ENCODE assay signal across 26 mouse cellular contexts in the genomic region with DNA sequence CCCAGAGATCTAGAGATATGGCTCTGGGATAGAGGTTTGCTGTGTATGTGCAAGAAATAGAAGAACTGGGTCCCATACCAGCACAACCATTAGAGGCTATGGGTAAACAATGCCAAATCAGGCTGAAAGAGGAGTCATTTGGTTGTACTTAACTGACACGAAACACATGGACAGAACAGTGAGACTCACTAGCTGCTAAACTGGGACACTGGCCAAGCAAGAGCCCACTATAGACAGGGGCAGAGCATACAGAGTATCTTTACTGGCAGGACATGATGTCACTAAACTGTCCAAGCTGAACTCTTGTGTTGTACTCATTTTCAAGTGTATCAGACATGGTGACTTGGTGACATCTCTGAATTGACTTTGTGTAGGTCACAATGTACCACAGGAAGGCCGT.
A peak's percentile ranks its signal among the peaks of the same experiment; 100 is the strongest.
DNase-seq lines count a peak whose midpoint lies in the region; ATAC-seq and TF ChIP-seq lines count a peak whose summit lies in the region.
"Had no signal": no experiment of that assay in that cellular context is flagged by ENCODE, and none has a peak within 500 bp of the region (broad histone marks: within the 10 kb centered on the region; RNA-seq: fewer than 3 reads in every experiment).

No protein-coding gene starts in this region.

- no peak overlapping the region for H3K9ac ChIP-seq in heart, embryonic 16.5 days (ENCODE audit: low read length)
- H3K9ac ChIP-seq in heart, embryonic 11.5 days (ENCODE audit: low read depth, low read length) = no peak overlapping the region
- H3K9ac ChIP-seq in lung, embryonic 15.5 days = no peak overlapping the region
- no peak overlapping the region for H3K9ac ChIP-seq in stomach, embryonic 14.5 days (replicated peaks; ENCODE audit: low read depth, low read length)
- H3K9ac ChIP-seq in stomach, postnatal 0 days (ENCODE audit: low read length) = no peak overlapping the region
- H3K9ac ChIP-seq: embryonic facial prominence, embryonic 13.5 days; forebrain, embryonic 12.5 days; forebrain, embryonic 15.5 days; hindbrain, embryonic 12.5 days; hindbrain, embryonic 15.5 days had no signal

- H3K36me3 ChIP-seq in heart, embryonic 16.5 days (ENCODE audit: control insufficient read depth, insufficient read depth) = no peaks in the 10 kb centered on the region
- no peaks in the 10 kb centered on the region for H3K36me3 ChIP-seq in heart, embryonic 11.5 days (ENCODE audit: control insufficient read depth, insufficient read depth, low read length)
- no peaks in the 10 kb centered on the region for H3K36me3 ChIP-seq in lung, embryonic 15.5 days
- H3K36me3 ChIP-seq in stomach, embryonic 14.5 days (ENCODE audit: control insufficient read depth, insufficient read depth, low read length) = no peaks in the 10 kb centered on the region
- no peaks in the 10 kb centered on the region for H3K36me3 ChIP-seq in stomach, postnatal 0 days (ENCODE audit: control insufficient read depth, insufficient read depth, low read length)
- H3K36me3 ChIP-seq: embryonic facial prominence, embryonic 10.5 days; embryonic facial prominence, embryonic 13.5 days; forebrain, embryonic 12.5 days; forebrain, embryonic 15.5 days; hindbrain, embryonic 12.5 days; hindbrain, embryonic 15.5 days had no signal

- no peak overlapping the region for H3K4me3 ChIP-seq in heart, embryonic 16.5 days (ENCODE audit: low read length)
- H3K4me3 ChIP-seq in heart, embryonic 11.5 days (ENCODE audit: low read depth, low read length) = no peak overlapping the region
- H3K4me3 ChIP-seq in lung, embryonic 15.5 days = no peak overlapping the region
- H3K4me3 ChIP-seq in stomach, embryonic 14.5 days (ENCODE audit: low read depth, low read length) = no peak overlapping the region
- no peak overlapping the region for H3K4me3 ChIP-seq in stomach, postnatal 0 days (ENCODE audit: low read depth, low read length)
- H3K4me3 ChIP-seq: embryonic facial prominence, embryonic 10.5 days; embryonic facial prominence, embryonic 13.5 days; erythroblast, embryonic 14.5 days; forebrain, embryonic 12.5 days; forebrain, embryonic 15.5 days; heart, adult 2 months; hindbrain, embryonic 12.5 days; hindbrain, embryonic 15.5 days had no signal

- no peaks in the 10 kb centered on the region for H3K9me3 ChIP-seq in heart, embryonic 16.5 days (replicated peaks; ENCODE audit: control insufficient read depth, low read length)
- H3K9me3 ChIP-seq in heart, embryonic 11.5 days (replicated peaks; ENCODE audit: control insufficient read depth, low read length) = no peaks in the 10 kb centered on the region
- H3K9me3 ChIP-seq in lung, embryonic 15.5 days = no peaks in the 10 kb centered on the region
- no peaks in the 10 kb centered on the region for H3K9me3 ChIP-seq in stomach, embryonic 14.5 days (ENCODE audit: control insufficient read depth, low read depth, low read length)
- H3K9me3 ChIP-seq in stomach, postnatal 0 days (ENCODE audit: control insufficient read depth, low read length) = no peaks in the 10 kb centered on the region
- H3K9me3 ChIP-seq: embryonic facial prominence, embryonic 10.5 days; embryonic facial prominence, embryonic 13.5 days; forebrain, embryonic 12.5 days; forebrain, embryonic 15.5 days; hindbrain, embryonic 12.5 days; hindbrain, embryonic 15.5 days had no signal

- no peak for TF ChIP-seq CTCF in stomach, postnatal 0 days (IDR thresholded peaks at IDR 0.05; ENCODE audit: low read depth)

- no peak for TF ChIP-seq EP300 in stomach, postnatal 0 days (optimal IDR thresholded peaks at IDR 0.05)

- DNase-seq in heart, adult 11 months = peak; percentile 66
- DNase-seq in heart, adult 9 months (ENCODE audit: low spot score in 2 of 2) = no peak
- no peak for DNase-seq in lung, postnatal 25 days (ENCODE audit: low spot score)
- no peak for DNase-seq in stomach, postnatal 0 days (ENCODE audit: low spot score)
- DNase-seq: adrenal gland, adult 8-10 months; adrenal gland, postnatal 25 days; cerebellum, adult 11-12 months; cerebellum, adult 8-10 months; cerebellum, postnatal 10 days; cerebellum, postnatal 36 days; embryo, embryonic 11 days; gastrocnemius, postnatal 25 days; heart, adult 2 months; heart, postnatal 14 days had no signal

- WGBS in heart, embryonic 16.5 days = 53% methylated on average over 2 of the region's 2 CpGs
- WGBS in heart, embryonic 11.5 days (ENCODE audit: insufficient replicate concordance) = 80% methylated on average over 2 of the region's 2 CpGs
- WGBS in lung, embryonic 15.5 days = 52% methylated on average over 2 of the region's 2 CpGs
- 70% methylated on average over 2 of the region's 2 CpGs for WGBS in stomach, embryonic 14.5 days
- 63% methylated on average over 2 of the region's 2 CpGs for WGBS in stomach, postnatal 0 days

- H3K27me3 ChIP-seq in heart, embryonic 16.5 days (ENCODE audit: control insufficient read depth, insufficient read depth, low read length) = no peaks in the 10 kb centered on the region
- peaks cover 2% of the 10 kb centered on the region; the same call in 1 of the 2 replicates for H3K27me3 ChIP-seq in heart, embryonic 11.5 days (ENCODE audit: control insufficient read depth, insufficient read depth, low read length)
- no peaks in the 10 kb centered on the region for H3K27me3 ChIP-seq in lung, embryonic 15.5 days
- no peaks in the 10 kb centered on the region for H3K27me3 ChIP-seq in stomach, embryonic 14.5 days (ENCODE audit: control insufficient read depth, insufficient read depth, low read length)
- no peaks in the 10 kb centered on the region; the same call in 1 of the 2 replicates for H3K27me3 ChIP-seq in stomach, postnatal 0 days (ENCODE audit: control insufficient read depth, insufficient read depth, low read length)
- H3K27me3 ChIP-seq: forebrain, embryonic 12.5 days; forebrain, embryonic 15.5 days; hindbrain, embryonic 12.5 days; hindbrain, embryonic 15.5 days had no signal

- ATAC-seq in heart, embryonic 16.5 days (replicated peaks; ENCODE audit: extremely low read depth, insufficient read depth, low FRiP score) = 0 out of 2 replicates have a peak, but pooled peaks have one; percentile 37
- no peak for ATAC-seq in heart, embryonic 11.5 days (replicated peaks; ENCODE audit: insufficient number of reproducible peaks, low FRiP score, low TSS enrichment)
- peak; percentile 87; the same call in 1 of the 2 replicates for ATAC-seq in lung, embryonic 15.5 days (ENCODE audit: borderline replicate concordance, extremely low read depth, low FRiP score, low TSS enrichment)
- 0 out of 2 replicates have a peak, but pooled peaks have one; percentile 37 for ATAC-seq in stomach, embryonic 14.5 days (ENCODE audit: insufficient number of reproducible peaks, insufficient read depth, low FRiP score, low read depth)
- no peak for ATAC-seq in stomach, postnatal 0 days (ENCODE audit: low FRiP score, low TSS enrichment)
- ATAC-seq: activated CD4-positive, CD25-positive, alpha-beta regulatory T cell, adult 4 months; forebrain, embryonic 15.5 days had no signal

- H3K27ac ChIP-seq in heart, embryonic 16.5 days (ENCODE audit: low read length) = no peak overlapping the region
- no peak overlapping the region for H3K27ac ChIP-seq in heart, embryonic 11.5 days (ENCODE audit: low read depth, low read length)
- H3K27ac ChIP-seq in lung, embryonic 15.5 days = peak overlapping the region; percentile 66
- H3K27ac ChIP-seq in stomach, embryonic 14.5 days (ENCODE audit: low read length) = no peak overlapping the region
- no peak overlapping the region for H3K27ac ChIP-seq in stomach, postnatal 0 days (replicated peaks)
- H3K27ac ChIP-seq: embryonic facial prominence, embryonic 10.5 days; embryonic facial prominence, embryonic 13.5 days; forebrain, embryonic 12.5 days; forebrain, embryonic 15.5 days; heart, adult 2 months; hindbrain, embryonic 12.5 days; hindbrain, embryonic 15.5 days had no signal

- H3K4me1 ChIP-seq in heart, embryonic 16.5 days (ENCODE audit: control insufficient read depth, insufficient read depth, low read length) = no peaks in the 10 kb centered on the region
- no peaks in the 10 kb centered on the region for H3K4me1 ChIP-seq in heart, embryonic 11.5 days (ENCODE audit: control insufficient read depth, insufficient read depth, low read length)
- peaks cover 30% of the 10 kb centered on the region for H3K4me1 ChIP-seq in lung, embryonic 15.5 days
- H3K4me1 ChIP-seq in stomach, embryonic 14.5 days (ENCODE audit: control insufficient read depth, insufficient read depth, low read length) = no peaks in the 10 kb centered on the region
- H3K4me1 ChIP-seq in stomach, postnatal 0 days (replicated peaks; ENCODE audit: control insufficient read depth, insufficient read depth) = no peaks in the 10 kb centered on the region; the same call in 1 of the 2 replicates
- H3K4me1 ChIP-seq: embryonic facial prominence, embryonic 10.5 days; embryonic facial prominence, embryonic 13.5 days; forebrain, embryonic 12.5 days; forebrain, embryonic 15.5 days; hindbrain, embryonic 12.5 days; hindbrain, embryonic 15.5 days had no signal

- no peak overlapping the region for H3K4me2 ChIP-seq in heart, embryonic 16.5 days (ENCODE audit: low read depth, low read length)
- H3K4me2 ChIP-seq in heart, embryonic 11.5 days = no peak overlapping the region
- no peak overlapping the region for H3K4me2 ChIP-seq in lung, embryonic 15.5 days
- no peak overlapping the region for H3K4me2 ChIP-seq in stomach, embryonic 14.5 days (replicated peaks; ENCODE audit: low read depth, low read length)
- H3K4me2 ChIP-seq in stomach, postnatal 0 days (replicated peaks; ENCODE audit: low read depth) = no peak overlapping the region
- H3K4me2 ChIP-seq: embryonic facial prominence, embryonic 13.5 days; forebrain, embryonic 12.5 days; forebrain, embryonic 15.5 days; hindbrain, embryonic 12.5 days; hindbrain, embryonic 15.5 days had no signal

Comparison
In these comparisons a context has a peak if more than half of its experiments do, and no peak if none do; other contexts are left out.
1. ATAC-seq: peak in heart, embryonic 16.5 days (single experiment), lung, embryonic 15.5 days (single experiment) and stomach, embryonic 14.5 days (single experiment); none in heart, embryonic 11.5 days (single experiment) and stomach, postnatal 0 days (single experiment).